Mouse (Mus musculus) intestine, embryonic 16.5 days (tissue): ENCODE results near the gene Npffr2. TPM values are rescaled to one million over a fixed set of nuclear protein-coding genes. Genes with fewer than 3 reads are reported as not detected.
A peak's percentile ranks its signal among the peaks of the same experiment; 100 is the strongest.

Experiments
- ATAC-seq: fragments of 200-750 bp; cut with Nextera tagmentation; 2 replicates; pipeline ENCODE4 v1.8.0; 2017; ENCODE audit warnings: moderate TSS enrichment, moderate library complexity
- H3K27ac ChIP-seq: fragments of 300-500 bp; sonication (generic); 2 replicates; pipeline ENCODE4 v1.5.1; 2014; ENCODE audit warnings: mild to moderate bottlenecking, low read length
- H3K27me3 ChIP-seq: fragments of 300-500 bp; sonication (generic); replicated peaks from 2 replicates; pipeline ENCODE4 v1.6.1; 2014; ENCODE audit warnings: low read length, control low read depth, mixed read lengths; ENCODE audit not compliant: control insufficient read depth, insufficient read depth
- H3K36me3 ChIP-seq: fragments of 300-500 bp; sonication (generic); 2 replicates; pipeline ENCODE4 v1.6.1; 2014; ENCODE audit warnings: low read length, control low read depth; ENCODE audit not compliant: control insufficient read depth, insufficient read depth
- H3K4me1 ChIP-seq: fragments of 300-500 bp; sonication (generic); 2 replicates; pipeline ENCODE4 v1.6.1; 2014; ENCODE audit warnings: low read length, control low read depth, mixed read lengths; ENCODE audit not compliant: control insufficient read depth, insufficient read depth
- H3K4me2 ChIP-seq: fragments of 300-500 bp; sonication (generic); 2 replicates; pipeline ENCODE4 v1.6.1; 2014; ENCODE audit warnings: low read depth, low read length, control low read depth
- H3K4me3 ChIP-seq: fragments of 300-500 bp; sonication (generic); 2 replicates; pipeline ENCODE4 v1.5.1; 2014; ENCODE audit warnings: mild to moderate bottlenecking, low read length
- H3K9ac ChIP-seq: fragments of 300-500 bp; sonication (generic); 2 replicates; pipeline ENCODE4 v1.6.1; 2014; ENCODE audit warnings: low read depth, low read length
- H3K9me3 ChIP-seq: fragments of 300-500 bp; sonication (generic); 2 replicates; pipeline ENCODE4 v1.6.1; 2016; ENCODE audit warnings: low read length, control low read depth; ENCODE audit not compliant: control insufficient read depth
- WGBS: fragments of 180-500 bp; shearing (Covaris S2); extraction: QIAGEN DNeasy Blood & Tissue Kit; methylation state at CpG from one replicate; pipeline ENCODE4 v1.1.7; 2014; 5-methylcytosine and 5-hydroxymethylcytosine counted together
- polyA plus RNA-seq: library from polyadenylated mRNA; unstranded; fragments of >200 nt; fragmentation: Nextera tagmentation; extraction: Ambion mirVana; gene quantifications from 2 replicates; pipeline ENCODE4 v1.2.1, GENCODE M21; 2015

The Npffr2 gene
- polyA plus RNA-seq = not detected in 2 replicates

GRCm38 (mm10) chr5:89526878-89527578 is at the start of gene Npffr2:
Npffr2 (plus strand) TSS chr5:89527429.
- ATAC-seq = peak; percentile 96
- Histone ChIP-seq H3K27me3 (peaks cover 2% of the 10 kb centered on the region; the same call in 1 of the 2 replicates), H3K4me3 (peak within 1 kb of the TSS; percentile 36), H3K36me3 (no peaks in the 10 kb centered on the region), H3K9ac (peak within 1 kb of the TSS; percentile 44), H3K9me3 (no peaks in the 10 kb centered on the region), H3K4me2 (peak within 1 kb of the TSS; percentile 83), H3K4me1 (peaks cover 4% of the 10 kb centered on the region; the same call in 1 of the 2 replicates), H3K27ac (no peak within 1 kb of the TSS)
- WGBS = 4% methylated on average over 23 of the region's 23 CpGs

- H3K27ac ChIP-seq = no peak overlapping the region
- ATAC-seq = no peak
- H3K4me2 ChIP-seq = no peak overlapping the region
- no peaks in the 10 kb centered on the region for H3K4me1 ChIP-seq
- no peaks in the 10 kb centered on the region for H3K27me3 ChIP-seq
- H3K9me3 ChIP-seq = no peaks in the 10 kb centered on the region
- no peak overlapping the region for H3K9ac ChIP-seq
- no peaks in the 10 kb centered on the region for H3K36me3 ChIP-seq
- no peak overlapping the region for H3K4me3 ChIP-seq
- 98% methylated on average over 1 of the region's 1 CpGs for WGBS
Measured at GRCm38 (mm10) chr5:89492560-89492959, 34.7 kb upstream of the Npffr2 start.

GRCm38 (mm10) chr5:89500182-89500581 is 27.0 kb upstream of the Npffr2 start:
- H3K4me3 ChIP-seq = no peak overlapping the region
- 62% methylated on average over 6 of the region's 6 CpGs for WGBS
- H3K27ac ChIP-seq = no peak overlapping the region
- no peak overlapping the region for H3K9ac ChIP-seq
- no peaks in the 10 kb centered on the region for H3K36me3 ChIP-seq
- H3K27me3 ChIP-seq = no peaks in the 10 kb centered on the region
- H3K4me2 ChIP-seq = no peak overlapping the region
- H3K9me3 ChIP-seq = no peaks in the 10 kb centered on the region
- ATAC-seq = no peak
- H3K4me1 ChIP-seq = no peaks in the 10 kb centered on the region

GRCm38 (mm10) chr5:89518641-89519040 is 8.6 kb upstream of the Npffr2 start:
- no peaks in the 10 kb centered on the region for H3K4me1 ChIP-seq
- H3K9ac ChIP-seq = no peak overlapping the region
- no peak overlapping the region for H3K4me2 ChIP-seq
- no peaks in the 10 kb centered on the region for H3K9me3 ChIP-seq
- 80% methylated on average over 4 of the region's 4 CpGs for WGBS
- no peaks in the 10 kb centered on the region for H3K27me3 ChIP-seq
- H3K4me3 ChIP-seq = no peak overlapping the region
- no peak for ATAC-seq
- H3K27ac ChIP-seq = no peak overlapping the region
- H3K36me3 ChIP-seq = no peaks in the 10 kb centered on the region

- Histone ChIP-seq H3K9me3 (no peaks in the 10 kb centered on the region), H3K27ac (no peak overlapping the region), H3K4me2 (peak overlapping the region; percentile 83), H3K4me1 (peaks cover 4% of the 10 kb centered on the region; the same call in 1 of the 2 replicates), H3K9ac (peak overlapping the region; percentile 44), H3K4me3 (peak overlapping the region; percentile 36), H3K36me3 (no peaks in the 10 kb centered on the region), H3K27me3 (peaks cover 2% of the 10 kb centered on the region; the same call in 1 of the 2 replicates)
- 4% methylated on average over 14 of the region's 14 CpGs for WGBS
- ATAC-seq = peak; percentile 68; the same call in 1 of the 2 replicates
Measured at GRCm38 (mm10) chr5:89526181-89526778, 949 bp upstream of the Npffr2 start.

GRCm38 (mm10) chr5:89528951-89529350 is 1.7 kb downstream of the Npffr2 start:
- Histone ChIP-seq H3K9me3 (no peaks in the 10 kb centered on the region), H3K4me3 (no peak overlapping the region), H3K9ac (no peak overlapping the region), H3K27ac (no peak overlapping the region), H3K4me2 (no peak overlapping the region), H3K36me3 (no peaks in the 10 kb centered on the region), H3K27me3 (peaks cover 2% of the 10 kb centered on the region; the same call in 1 of the 2 replicates), H3K4me1 (peaks cover 4% of the 10 kb centered on the region; the same call in 1 of the 2 replicates)
- 45% methylated on average over 4 of the region's 4 CpGs for WGBS
- no peak for ATAC-seq

- Histone ChIP-seq H3K36me3 (no peaks in the 10 kb centered on the region), H3K4me2 (no peak overlapping the region), H3K27me3 (peaks cover 2% of the 10 kb centered on the region; the same call in 1 of the 2 replicates), H3K4me1 (peaks cover 4% of the 10 kb centered on the region; the same call in 1 of the 2 replicates), H3K9me3 (no peaks in the 10 kb centered on the region), H3K27ac (no peak overlapping the region), H3K4me3 (no peak overlapping the region), H3K9ac (no peak overlapping the region)
- ATAC-seq = no peak
- 66% methylated on average over 2 of the region's 2 CpGs for WGBS
Measured at GRCm38 (mm10) chr5:89529391-89529790, 2.2 kb downstream of the Npffr2 start.

- WGBS = 92% methylated on average over 3 of the region's 3 CpGs
- Histone ChIP-seq H3K4me2 (no peak overlapping the region), H3K9me3 (no peaks in the 10 kb centered on the region), H3K27ac (no peak overlapping the region), H3K36me3 (no peaks in the 10 kb centered on the region), H3K4me3 (no peak overlapping the region), H3K4me1 (no peaks in the 10 kb centered on the region), H3K27me3 (no peaks in the 10 kb centered on the region), H3K9ac (no peak overlapping the region)
- ATAC-seq = no peak
Measured at GRCm38 (mm10) chr5:89536018-89536417, 8.8 kb downstream of the Npffr2 start.

GRCm38 (mm10) chr5:89542472-89542871 is 15.2 kb downstream of the Npffr2 start:
- no peaks in the 10 kb centered on the region for H3K36me3 ChIP-seq
- ATAC-seq = no peak

More at GRCm38 (mm10) chr5:89542472-89542871, 15.2 kb downstream of the Npffr2 start:
- no peak overlapping the region for H3K4me3 ChIP-seq
- no peaks in the 10 kb centered on the region for H3K4me1 ChIP-seq
- no peak overlapping the region for H3K27ac ChIP-seq
- H3K9ac ChIP-seq = no peak overlapping the region
- no peaks in the 10 kb centered on the region for H3K27me3 ChIP-seq
- H3K4me2 ChIP-seq = no peak overlapping the region
- no peaks in the 10 kb centered on the region for H3K9me3 ChIP-seq
- WGBS = 73% methylated on average over 3 of the region's 3 CpGs
